Mouse (Mus musculus): ENCODE data around the gene St3gal3. TPM values are rescaled to one million over a fixed set of nuclear protein-coding genes. Genes with fewer than 3 reads are reported as not detected.

The St3gal3 gene
- polyA plus RNA-seq, 1 experiment from 2014 or later = 10.8 TPM

DNA sequence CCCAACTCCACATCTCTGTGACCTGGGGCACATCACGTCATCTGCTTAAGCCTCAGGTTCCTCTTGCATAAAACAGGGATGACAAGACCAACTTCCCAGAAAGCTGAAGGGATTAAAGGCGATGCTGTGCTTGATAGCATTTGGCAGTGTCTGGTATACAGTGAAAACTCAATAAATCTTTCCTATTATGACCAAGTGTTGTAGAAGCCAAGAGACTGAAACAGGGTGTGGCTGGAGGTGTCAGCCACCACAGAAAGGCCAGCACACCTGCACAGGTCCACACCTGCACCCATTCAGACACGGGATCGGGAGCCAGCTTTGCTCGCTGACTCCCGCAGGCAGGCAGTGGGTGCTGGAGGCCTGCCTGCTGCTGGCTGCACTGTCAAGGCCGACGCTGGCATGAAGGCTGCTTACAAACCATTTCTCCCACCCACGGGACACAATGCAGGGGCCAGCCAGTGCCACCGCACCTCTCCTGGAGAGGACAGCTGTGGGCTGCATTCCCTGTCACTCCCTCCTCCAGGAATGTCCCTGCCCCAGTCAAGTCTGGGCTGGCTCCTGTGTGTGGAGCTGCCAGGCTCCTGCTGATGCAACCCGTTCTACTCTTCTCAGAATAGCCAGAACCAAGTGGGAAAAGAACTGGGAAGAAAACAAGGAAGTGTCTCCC, 187.9 kb downstream of the St3gal3 start:
- Histone ChIP-seq H3K4me3 (no peak overlapping the region), H3K36me3 (0 out of 2 replicates have a peak, but pooled peaks cover 3% of the 10 kb centered on the region), H3K4me2 (no peak overlapping the region), H3K9me3 (no peaks in the 10 kb centered on the region), H3K27me3 (no peaks in the 10 kb centered on the region), H3K27ac (no peak overlapping the region), H3K9ac (no peak overlapping the region), H3K4me1 (replicated peaks) (peaks cover 8% of the 10 kb centered on the region)
- WGBS = 84% methylated on average over 11 of the region's 11 CpGs
- ATAC-seq (ENCODE audit: low FRiP score) = no peak

DNA sequence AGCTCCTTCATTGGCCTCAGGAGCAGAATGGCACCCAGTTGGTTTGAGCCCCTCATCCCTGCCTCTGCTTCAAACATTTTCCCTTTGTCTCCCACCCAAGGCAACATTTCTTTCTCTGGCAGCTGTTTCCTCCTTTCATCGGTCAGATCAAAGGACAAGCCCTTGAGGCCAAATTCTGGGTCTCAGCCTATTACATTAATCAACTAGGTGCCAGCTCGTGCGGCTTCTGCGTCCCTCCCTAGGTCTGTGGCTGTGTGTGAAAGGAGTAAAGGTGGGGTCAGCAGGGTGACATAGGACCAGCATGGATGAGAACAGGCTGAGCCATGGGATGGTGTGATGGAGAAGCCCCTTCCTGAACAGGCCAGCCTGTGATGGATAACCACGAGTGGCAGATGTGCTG, 191.4 kb downstream of the St3gal3 start:
- H3K36me3 ChIP-seq = peaks cover 22% of the 10 kb centered on the region
- H3K27me3 ChIP-seq = no peaks in the 10 kb centered on the region
- ATAC-seq (ENCODE audit: low FRiP score) = no peak
- peaks cover 8% of the 10 kb centered on the region for H3K4me1 ChIP-seq (replicated peaks)
- H3K9me3 ChIP-seq = no peaks in the 10 kb centered on the region
- no peak overlapping the region for H3K4me2 ChIP-seq
- 30% methylated on average over 5 of the region's 5 CpGs for WGBS
- no peak overlapping the region for H3K9ac ChIP-seq
- no peak overlapping the region for H3K4me3 ChIP-seq
- H3K27ac ChIP-seq = no peak overlapping the region

DNA sequence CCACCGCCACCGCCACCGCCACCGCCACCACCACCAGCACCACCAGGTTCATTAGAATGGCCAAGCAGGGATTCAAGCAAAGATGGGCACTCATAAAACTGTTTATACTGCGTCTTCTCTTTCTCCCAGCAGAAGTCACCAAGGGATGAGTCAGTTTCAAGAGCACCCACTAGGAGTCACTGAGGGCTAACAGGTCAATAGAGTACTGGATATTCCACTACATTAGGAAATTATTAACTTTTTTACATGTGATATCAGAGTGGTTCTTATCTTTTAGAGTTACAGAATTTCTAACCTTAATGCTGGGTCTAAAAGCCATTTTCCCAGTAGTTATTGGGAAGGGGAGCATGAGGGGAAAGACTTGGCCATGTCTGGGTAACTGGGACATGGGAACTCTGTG, 197.8 kb downstream of the St3gal3 start:
- 97% methylated on average over 5 of the region's 5 CpGs for WGBS
- no peaks in the 10 kb centered on the region for H3K9me3 ChIP-seq
- no peak overlapping the region for H3K4me3 ChIP-seq
- no peak for ATAC-seq (ENCODE audit: low FRiP score)
- no peak overlapping the region for H3K27ac ChIP-seq
- H3K27me3 ChIP-seq = no peaks in the 10 kb centered on the region
- peaks cover 36% of the 10 kb centered on the region for H3K36me3 ChIP-seq
- H3K9ac ChIP-seq = no peak overlapping the region
- no peak overlapping the region for H3K4me2 ChIP-seq
- H3K4me1 ChIP-seq (replicated peaks) = no peaks in the 10 kb centered on the region

DNA sequence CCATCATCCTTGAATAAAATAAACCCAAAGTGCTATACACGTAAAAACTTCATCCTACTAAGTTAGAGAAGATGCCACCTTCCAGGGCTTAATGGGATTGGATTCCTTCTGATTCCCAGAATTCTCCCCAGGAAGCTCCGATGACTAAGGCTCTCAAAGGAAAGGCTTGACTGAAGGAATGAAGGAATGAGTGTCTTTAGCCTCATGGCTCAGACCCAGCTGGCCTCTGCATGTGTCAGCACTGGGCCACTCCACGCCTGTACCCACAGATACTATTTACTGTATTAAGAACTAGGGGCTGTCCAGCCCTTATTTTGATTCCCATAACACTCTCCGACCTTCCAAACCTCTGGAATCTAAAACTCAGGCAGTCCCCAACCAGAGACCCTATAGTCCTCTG, 200.6 kb downstream of the St3gal3 start:
- Histone ChIP-seq H3K27me3 (peaks cover 16% of the 10 kb centered on the region), H3K9me3 (0 out of 2 replicates have a peak, but pooled peaks cover 3% of the 10 kb centered on the region), H3K4me1 (replicated peaks) (peaks cover 10% of the 10 kb centered on the region), H3K27ac (no peak overlapping the region), H3K36me3 (peaks cover 21% of the 10 kb centered on the region), H3K4me2 (no peak overlapping the region), H3K9ac (no peak overlapping the region), H3K4me3 (no peak overlapping the region)
- ATAC-seq (ENCODE audit: low FRiP score) = no peak
- WGBS = 94% methylated on average over 4 of the region's 4 CpGs

DNA sequence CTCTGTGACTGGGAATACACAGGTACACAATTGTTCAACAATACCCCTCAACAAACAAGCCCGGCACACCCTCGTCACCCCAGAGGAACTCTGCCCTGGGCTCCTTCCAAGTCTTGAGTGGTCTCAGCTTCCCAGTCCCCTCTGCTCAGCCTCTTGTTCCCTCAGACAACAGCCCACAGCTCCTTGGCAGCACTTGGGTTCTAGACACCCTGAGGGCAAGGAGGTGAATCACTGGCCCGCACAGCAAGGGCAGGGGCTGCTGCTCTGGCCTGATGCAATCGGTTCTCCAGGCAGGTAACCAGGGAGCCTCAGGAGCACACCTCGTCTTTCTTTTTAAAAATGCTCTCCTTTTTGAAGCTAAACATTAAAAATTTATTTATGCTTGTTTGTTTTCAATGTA, 201.5 kb downstream of the St3gal3 start:
- no peak overlapping the region for H3K4me3 ChIP-seq
- no peak overlapping the region for H3K9ac ChIP-seq
- 0 out of 2 replicates have a peak, but pooled peaks cover 3% of the 10 kb centered on the region for H3K9me3 ChIP-seq
- 91% methylated on average over 5 of the region's 5 CpGs for WGBS
- peaks cover 20% of the 10 kb centered on the region for H3K36me3 ChIP-seq
- no peak for ATAC-seq (ENCODE audit: low FRiP score)
- H3K4me1 ChIP-seq (replicated peaks) = peaks cover 19% of the 10 kb centered on the region
- no peak overlapping the region for H3K27ac ChIP-seq
- no peak overlapping the region for H3K4me2 ChIP-seq
- H3K27me3 ChIP-seq = peaks cover 24% of the 10 kb centered on the region

DNA sequence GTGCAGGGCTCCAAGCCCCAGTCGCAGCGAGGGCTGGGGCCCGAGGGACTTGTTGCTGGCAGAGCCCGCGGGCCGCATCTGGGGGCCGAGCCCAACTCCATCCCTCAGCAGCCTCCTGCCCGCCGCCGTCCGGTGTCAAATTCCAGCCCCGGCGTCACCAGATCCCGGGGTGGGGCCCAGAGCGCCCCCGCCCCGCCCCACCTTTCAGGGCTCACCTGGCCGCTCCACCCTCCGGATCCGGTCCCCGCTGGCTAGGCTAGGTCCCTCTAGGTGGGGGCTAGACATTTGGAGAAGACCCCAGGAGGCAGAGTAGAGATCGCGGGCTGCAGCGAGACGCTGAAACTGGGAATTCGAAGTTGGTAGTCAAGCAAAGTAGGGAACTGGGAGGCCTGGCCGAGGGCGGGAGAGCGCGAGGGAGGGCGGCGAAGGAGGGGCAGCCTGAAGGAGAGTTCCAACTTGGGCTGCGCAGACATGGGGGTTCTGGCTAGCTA, 205.3 kb downstream of the St3gal3 start, which contains the start of gene Artn:
Artn (minus strand) TSS at position 373 of the 491 bp plus-strand sequence.
- Histone ChIP-seq H3K9me3 (0 out of 2 replicates have a peak, but pooled peaks cover 3% of the 10 kb centered on the region), H3K36me3 (peaks cover 12% of the 10 kb centered on the region), H3K9ac (peak within 1 kb of the TSS; percentile 56), H3K4me1 (replicated peaks) (peaks cover 37% of the 10 kb centered on the region), H3K27me3 (peaks cover 60% of the 10 kb centered on the region), H3K27ac (no peak within 1 kb of the TSS), H3K4me3 (peak within 1 kb of the TSS; percentile 25), H3K4me2 (peak within 1 kb of the TSS; percentile 53)
- ATAC-seq (ENCODE audit: low FRiP score) = no peak
- under 1% methylated on average over 33 of the region's 33 CpGs for WGBS

DNA sequence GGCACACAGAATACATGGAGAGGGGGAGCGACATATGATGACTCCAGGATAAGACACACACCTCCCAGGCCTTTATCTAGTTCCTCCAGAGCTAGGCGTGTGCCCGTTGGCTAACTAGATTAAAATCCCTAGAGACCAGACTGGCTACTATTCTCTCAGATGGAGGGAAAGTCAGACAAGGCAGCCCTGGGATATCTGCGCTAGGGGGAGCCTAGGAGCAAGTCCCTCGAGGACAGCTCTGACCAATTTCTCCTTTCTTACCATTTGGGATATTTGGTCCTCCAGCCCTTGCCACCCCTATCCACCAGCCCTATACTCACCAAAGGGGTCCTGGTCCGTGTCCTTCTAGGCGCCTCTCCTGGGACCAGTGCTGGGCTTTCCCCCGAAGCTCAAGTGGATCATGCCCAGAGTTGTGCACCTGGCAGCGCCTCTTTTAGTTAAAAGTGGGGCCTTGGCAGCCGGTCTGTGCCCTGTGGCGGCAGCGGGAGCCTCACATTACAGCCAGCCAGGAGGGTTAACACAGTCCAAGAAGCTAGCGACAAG, 205.9 kb downstream of the St3gal3 start:
- ATAC-seq (ENCODE audit: low FRiP score) = no peak
- Histone ChIP-seq H3K4me3 (peak overlapping the region; percentile 25), H3K9ac (peak overlapping the region; percentile 56; the same call in 1 of the 2 replicates), H3K4me2 (peak overlapping the region; percentile 53), H3K27ac (no peak overlapping the region), H3K36me3 (peaks cover 12% of the 10 kb centered on the region), H3K27me3 (peaks cover 66% of the 10 kb centered on the region), H3K9me3 (0 out of 2 replicates have a peak, but pooled peaks cover 3% of the 10 kb centered on the region), H3K4me1 (replicated peaks) (peaks cover 37% of the 10 kb centered on the region)
- WGBS = 3% methylated on average over 13 of the region's 13 CpGs

DNA sequence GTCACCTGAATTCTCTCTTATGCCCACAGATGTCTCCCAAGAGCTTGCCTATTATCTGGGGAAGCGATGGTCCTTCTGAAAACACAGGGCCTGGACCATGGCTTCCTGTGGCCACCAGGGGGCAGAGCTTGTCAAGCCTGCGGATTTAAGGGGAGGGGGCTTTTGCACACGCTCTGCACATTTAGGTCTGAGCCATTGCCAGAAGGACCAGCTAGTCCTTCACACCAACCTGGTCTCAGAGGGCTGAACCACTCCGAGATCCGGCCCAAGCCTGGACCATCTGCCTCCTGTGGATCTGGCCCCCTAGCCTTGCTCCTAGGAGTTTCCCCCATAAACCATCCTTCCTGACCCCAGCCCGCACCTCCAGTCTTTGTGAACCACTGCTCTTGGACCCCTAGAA, 206.5 kb downstream of the St3gal3 start:
- no peak overlapping the region for H3K27ac ChIP-seq
- no peak for ATAC-seq (ENCODE audit: low FRiP score)
- WGBS = 16% methylated on average over 6 of the region's 6 CpGs
- peaks cover 37% of the 10 kb centered on the region for H3K4me1 ChIP-seq (replicated peaks)
- H3K4me2 ChIP-seq = no peak overlapping the region
- H3K9ac ChIP-seq = no peak overlapping the region
- H3K4me3 ChIP-seq = no peak overlapping the region
- H3K27me3 ChIP-seq = peaks cover 71% of the 10 kb centered on the region
- H3K9me3 ChIP-seq = 0 out of 2 replicates have a peak, but pooled peaks cover 3% of the 10 kb centered on the region
- peaks cover 12% of the 10 kb centered on the region for H3K36me3 ChIP-seq

DNA sequence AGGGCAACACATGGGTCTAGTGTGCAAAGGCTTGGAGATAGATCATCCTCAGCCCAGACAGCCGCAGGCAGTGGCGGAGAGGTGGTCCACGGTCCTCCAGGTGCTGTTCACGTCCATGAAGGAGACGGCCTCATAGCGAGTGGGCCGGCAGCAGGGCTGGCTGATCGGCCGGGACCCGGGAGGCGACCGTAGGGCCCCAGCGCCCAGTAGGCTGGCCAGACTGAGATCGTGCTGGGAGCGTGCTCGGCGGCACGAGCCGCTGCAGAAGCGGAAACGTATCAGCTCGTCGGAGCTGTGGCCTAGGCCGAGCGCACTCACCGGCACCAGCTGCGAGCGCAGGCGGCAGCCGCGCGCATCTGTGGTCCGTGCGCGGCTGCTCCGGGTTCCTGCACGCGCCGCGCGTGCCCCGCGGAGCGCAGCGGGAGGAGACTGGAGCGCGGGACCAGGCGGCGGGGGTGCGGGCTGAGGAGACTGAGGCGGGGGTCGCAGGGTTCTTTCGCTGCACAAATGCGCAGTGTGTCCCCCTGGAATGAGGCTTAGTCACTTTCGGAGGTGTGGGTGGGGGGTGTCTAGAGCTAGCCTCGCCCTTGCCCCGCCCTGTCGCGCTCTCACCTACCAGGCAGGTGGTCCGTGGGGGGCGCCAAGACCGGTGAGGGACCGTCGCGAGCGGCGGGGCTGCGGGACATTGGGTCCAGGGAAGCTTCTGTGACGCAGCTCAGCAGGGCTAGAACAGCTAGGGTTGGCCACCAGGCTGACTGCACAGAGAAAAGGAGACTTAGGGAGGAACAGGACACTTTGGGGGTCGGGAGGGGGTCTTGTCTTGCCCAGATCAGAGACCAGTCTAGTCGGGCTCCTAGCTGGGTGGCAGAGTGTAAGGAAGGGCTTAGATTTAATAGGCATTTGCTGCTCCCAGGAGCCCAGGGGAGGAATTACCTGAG, 207.9 kb downstream of the St3gal3 start:
- Histone ChIP-seq H3K27me3 (peaks cover 76% of the 10 kb centered on the region), H3K9ac (peak overlapping the region; percentile 79), H3K4me1 (replicated peaks) (peaks cover 37% of the 10 kb centered on the region), H3K9me3 (0 out of 2 replicates have a peak, but pooled peaks cover 3% of the 10 kb centered on the region), H3K4me2 (peak overlapping the region; percentile 91), H3K27ac (0 out of 2 replicates have a peak overlapping the region, but pooled peaks have one; percentile 40), H3K36me3 (peaks cover under 1% of the 10 kb centered on the region; the same call in 1 of the 2 replicates), H3K4me3 (peak overlapping the region; percentile 50)
- peak; percentile 78 for ATAC-seq (ENCODE audit: low FRiP score)
- WGBS = 1% methylated on average over 71 of the region's 71 CpGs

DNA sequence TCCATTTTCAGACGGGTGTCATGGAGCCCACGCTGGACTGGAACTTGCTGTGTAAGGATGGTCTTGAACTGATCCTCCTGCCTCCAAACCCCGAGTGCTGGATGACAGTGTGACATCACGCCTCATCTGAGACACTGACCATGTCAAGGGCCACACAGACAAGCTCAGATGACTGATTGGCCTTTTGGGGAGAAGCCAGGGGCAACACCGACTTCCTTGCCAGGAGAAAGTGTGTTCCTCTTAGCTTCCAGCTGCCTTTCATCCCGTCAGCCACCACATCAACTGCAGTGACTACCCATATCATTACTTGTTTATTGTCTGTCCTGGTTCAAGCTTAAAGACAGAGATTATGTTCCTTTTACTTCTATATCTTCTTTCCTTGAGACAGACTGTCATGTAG, 209.8 kb downstream of the St3gal3 start:
- 70% methylated on average over 4 of the region's 6 CpGs for WGBS
- peaks cover 68% of the 10 kb centered on the region for H3K27me3 ChIP-seq
- ATAC-seq (ENCODE audit: low FRiP score) = no peak

DNA sequence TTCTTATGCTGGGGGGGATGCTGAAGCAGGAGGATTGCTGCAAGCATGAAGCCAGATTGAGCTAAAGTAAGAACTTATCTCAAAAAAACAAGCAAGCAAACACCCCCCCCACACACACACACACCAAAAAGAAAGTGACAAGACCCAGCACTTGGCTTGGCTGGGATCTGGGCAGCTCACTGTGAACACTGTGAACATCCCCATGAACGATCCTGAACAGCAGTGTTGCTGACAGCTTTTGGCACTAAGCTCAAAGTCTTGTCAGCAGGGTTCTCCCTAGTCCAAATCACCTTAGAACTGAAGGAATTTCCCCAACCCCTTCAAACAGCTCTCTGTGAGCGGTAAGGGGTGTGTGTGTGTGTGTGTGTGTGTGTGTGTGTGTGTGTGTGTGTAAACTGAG, 211.3 kb downstream of the St3gal3 start:
- peaks cover 21% of the 10 kb centered on the region for H3K4me1 ChIP-seq (replicated peaks)
- H3K4me2 ChIP-seq = no peak overlapping the region
- no peak overlapping the region for H3K9ac ChIP-seq
- H3K4me3 ChIP-seq = no peak overlapping the region
- peaks cover 54% of the 10 kb centered on the region for H3K27me3 ChIP-seq
- H3K36me3 ChIP-seq = no peaks in the 10 kb centered on the region
- no peak for ATAC-seq (ENCODE audit: low FRiP score)
- no peaks in the 10 kb centered on the region for H3K9me3 ChIP-seq
- no peak overlapping the region for H3K27ac ChIP-seq
- WGBS = 69% methylated on average over 2 of the region's 2 CpGs

More for the DNA sequence above, 209.8 kb downstream of the St3gal3 start:
- Histone ChIP-seq H3K36me3 (no peaks in the 10 kb centered on the region), H3K4me2 (no peak overlapping the region), H3K9me3 (no peaks in the 10 kb centered on the region), H3K4me1 (replicated peaks) (peaks cover 35% of the 10 kb centered on the region), H3K4me3 (no peak overlapping the region), H3K27ac (no peak overlapping the region), H3K9ac (no peak overlapping the region)

DNA sequence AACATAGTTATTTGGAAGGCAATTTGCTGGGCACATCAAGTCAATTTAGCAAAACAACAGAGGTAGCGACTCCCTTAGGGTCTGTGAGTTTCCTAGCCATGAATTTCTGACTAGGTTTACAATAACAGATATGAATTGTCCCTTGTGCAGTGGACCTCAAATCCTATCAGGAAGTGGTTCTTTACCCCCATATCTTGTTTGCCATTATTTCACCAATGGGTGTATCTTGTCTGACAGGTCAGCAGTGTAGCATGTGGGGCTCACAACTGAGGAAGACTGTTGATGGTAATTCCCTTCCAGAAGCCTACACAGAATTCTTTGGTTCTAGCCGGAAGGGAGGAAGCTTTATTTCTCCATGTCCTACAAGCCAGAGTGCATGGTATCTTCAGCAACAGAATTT, 213.4 kb downstream of the St3gal3 start:
- WGBS = 94% methylated on average over 2 of the region's 2 CpGs
- H3K27me3 ChIP-seq = peaks cover 33% of the 10 kb centered on the region
- ATAC-seq (ENCODE audit: low FRiP score) = no peak

More for the DNA sequence above, 213.4 kb downstream of the St3gal3 start:
- no peaks in the 10 kb centered on the region for H3K9me3 ChIP-seq
- no peak overlapping the region for H3K27ac ChIP-seq
- H3K4me1 ChIP-seq (replicated peaks) = peaks cover 2% of the 10 kb centered on the region
- H3K4me2 ChIP-seq = no peak overlapping the region
- H3K4me3 ChIP-seq = no peak overlapping the region
- no peak overlapping the region for H3K9ac ChIP-seq
- no peaks in the 10 kb centered on the region for H3K36me3 ChIP-seq
